Mouse (Mus musculus) ES-E14 (cell line): Measurements from ENCODE around the gene Xpnpep3.

ENCODE experiments used
- CHD2 ChIP-seq: IDR thresholded peaks from 2 replicates; pipeline ENCODE4 v1.6.1; 2014; ENCODE audit warnings: mild to moderate bottlenecking, low read depth, low read length, inconsistent platforms
- HCFC1 ChIP-seq: IDR thresholded peaks from 2 replicates; pipeline ENCODE4 v1.6.1; 2012; ENCODE audit warnings: low read length, inconsistent platforms, borderline replicate concordance; ENCODE audit not compliant: insufficient read depth
- ZC3H11A ChIP-seq: IDR thresholded peaks from 2 replicates; pipeline ENCODE4 v1.6.1; 2012; ENCODE audit warnings: low read depth, mild to moderate bottlenecking, inconsistent platforms, low read length, borderline replicate concordance

DNA sequence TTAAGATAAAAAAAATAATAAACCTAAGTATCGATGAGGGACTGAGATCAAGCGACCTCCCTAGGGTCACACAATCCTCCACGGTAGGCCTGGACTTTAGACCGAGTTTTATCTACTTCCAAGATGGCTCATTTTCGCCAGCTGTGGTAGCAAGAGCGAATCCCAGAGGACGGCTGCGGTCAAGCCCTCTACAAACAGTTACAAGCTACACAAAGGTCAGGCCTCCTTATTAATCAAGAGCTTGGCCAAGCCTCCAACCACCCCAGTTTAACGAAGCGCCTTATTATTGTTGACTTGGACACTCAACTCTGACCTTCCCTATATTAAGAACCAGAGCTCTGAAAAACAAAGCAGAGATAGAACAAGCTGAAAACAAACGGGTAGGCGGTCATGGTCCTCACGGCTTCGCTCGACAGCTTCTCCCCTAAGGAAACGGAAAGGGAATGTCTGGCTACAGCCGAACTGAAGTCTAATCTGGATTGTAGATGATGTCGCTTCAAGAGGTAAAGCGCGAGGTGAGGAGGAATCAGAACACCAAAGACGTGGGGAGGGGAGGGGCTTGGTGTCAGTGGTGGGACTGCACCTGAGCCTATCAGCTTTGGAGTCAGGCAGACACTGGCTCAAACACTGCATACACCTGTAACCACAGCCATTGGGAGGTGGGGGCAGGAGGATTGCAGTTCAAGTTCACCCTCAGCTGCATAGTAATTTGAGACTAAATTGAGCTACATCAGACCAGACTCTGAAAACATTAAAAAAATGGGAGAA lies 79.7 kb downstream of the Xpnpep3 start:
- TF ChIP-seq CHD2 (no peak), HCFC1 (no peak), ZC3H11A (no peak)
